Mouse (Mus musculus) left cerebral cortex, postnatal 10 days (tissue): ENCODE data around the gene Txnrd1. TPM values are rescaled to one million over a fixed set of nuclear protein-coding genes. Genes with fewer than 3 reads are reported as not detected.

Experiments used
- DNase-seq, 2 experiments: peaks; one replicate each; pipeline ENCODE4 v3.0.0; 2021 to 2022; ENCODE audit warnings: low spot score in 2 of 2, mixed read lengths in 1 of 2; ENCODE audit errors: extremely low spot score in 1 of 2
- intact Hi-C: fragments of 180-260 bp; cut with DNase I; formaldehyde crosslinking; loops from one replicate; pipeline ENCODE4 v1.15.1; 2025
- total RNA-seq, 2 experiments: library from RNA; stranded (reverse); gene quantifications; 2 replicates each; pipeline ENCODE4 v1.2.3; 2021

Txnrd1 gene
- total RNA-seq, 2 experiments from 2014 or later: 49.7 to 65.9 TPM

DNA sequence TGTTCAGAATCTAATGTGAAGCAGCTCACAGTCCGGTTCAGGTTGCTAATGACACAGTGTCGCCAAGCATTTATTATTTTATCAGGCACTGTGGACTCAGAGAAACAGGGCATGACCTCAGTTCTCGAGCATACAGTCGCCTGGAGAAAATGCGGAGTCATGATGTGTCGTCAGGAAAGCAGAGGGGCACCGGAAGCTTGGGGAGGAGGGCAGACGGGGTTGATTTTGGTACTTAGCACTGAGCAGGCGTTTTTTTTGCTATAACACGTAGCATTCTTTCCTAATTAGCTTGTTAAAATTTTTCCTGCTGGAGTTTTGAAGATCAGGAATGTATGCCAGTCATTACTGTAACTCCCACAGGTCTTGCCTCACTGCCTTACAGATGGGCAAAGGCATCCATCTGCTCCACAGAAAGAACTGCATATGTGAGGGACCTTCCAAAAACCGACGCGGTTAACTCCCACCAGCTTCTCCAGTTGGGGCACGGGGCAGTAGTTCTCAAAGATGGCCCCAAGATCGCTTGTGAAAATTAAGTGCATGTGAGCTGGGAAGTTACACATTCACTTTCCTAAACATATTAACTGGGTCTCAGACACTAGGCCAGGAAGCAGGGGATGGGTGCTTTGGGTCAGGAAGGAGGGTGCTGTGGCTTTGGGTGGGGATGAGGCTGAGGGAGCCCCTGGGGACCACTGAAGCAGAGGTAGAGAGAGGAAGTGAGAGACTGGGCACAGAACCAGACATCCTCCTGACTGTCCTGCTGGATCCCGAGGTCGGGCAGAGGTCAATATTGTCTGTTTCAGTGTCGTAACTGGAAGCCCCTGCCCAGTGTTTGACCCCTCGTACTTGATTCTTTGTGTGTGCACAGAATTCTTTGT lies 19.4 kb upstream of the Txnrd1 start:
- intact Hi-C loops: loop anchor here (5.0 to 10.0 kb wide), 3 partner anchors 43 to 480 kb away; no protein-coding TSS in a partner anchor

DNA sequence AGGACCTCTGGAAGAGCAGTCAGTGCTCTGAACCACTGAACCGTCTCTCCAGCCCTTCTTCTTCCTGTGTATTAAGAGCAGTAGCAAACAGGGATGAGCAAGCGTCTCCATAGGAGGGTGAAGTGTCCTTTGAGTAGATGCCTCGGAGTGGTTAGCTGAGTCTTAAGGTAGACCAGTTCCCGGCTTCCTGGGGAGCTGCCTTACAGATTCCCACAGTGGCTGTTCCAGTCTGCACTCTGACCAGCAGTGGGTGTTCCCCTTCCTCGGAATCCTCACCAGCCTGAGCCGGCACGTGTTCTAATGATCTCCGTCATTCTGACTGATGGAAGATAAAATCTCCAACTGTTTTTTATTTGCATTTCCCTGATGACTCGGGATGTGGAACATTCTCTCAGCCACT lies 17.3 kb upstream of the Txnrd1 start:
- DNase-seq: no peak
- intact Hi-C loops: loop anchor here (10.0 kb wide), 1 partner anchor 478 kb away; no protein-coding TSS in a partner anchor

More for the DNA sequence above, 19.4 kb upstream of the Txnrd1 start:
- no peak for DNase-seq

GRCm38 (mm10) chr10:82817514-82817913 lies 16.2 kb upstream of the Txnrd1 start:
- intact Hi-C loops: loop anchor here (10.0 kb wide), 1 partner anchor 477 kb away; no protein-coding TSS in a partner anchor

DNA sequence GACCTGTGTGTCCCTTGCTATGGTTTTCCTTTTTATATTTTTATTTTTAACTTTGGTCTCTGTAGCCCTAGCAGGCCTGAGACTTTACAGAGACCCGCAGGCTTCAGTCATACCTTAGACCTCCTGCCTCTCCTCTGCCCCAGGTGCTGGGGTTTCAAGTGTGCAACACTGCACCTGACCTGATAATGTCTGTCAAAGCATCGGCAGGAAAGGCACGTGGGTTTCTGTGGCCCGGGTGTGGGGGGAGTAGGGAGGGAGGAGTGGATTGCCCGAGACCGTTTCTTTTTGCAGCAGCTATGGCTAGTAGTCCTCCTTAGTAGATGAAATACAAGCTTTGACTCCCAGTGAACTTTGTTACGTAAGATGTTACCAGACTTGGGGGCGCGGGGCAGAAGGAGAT lies 15.8 kb upstream of the Txnrd1 start:
- intact Hi-C loops: loop anchor here (10.0 kb wide), 1 partner anchor 477 kb away; no protein-coding TSS in a partner anchor
- DNase-seq: no peak

More at GRCm38 (mm10) chr10:82817514-82817913, 16.2 kb upstream of the Txnrd1 start:
- no peak for DNase-seq

- intact Hi-C loops: loop anchor here (10.0 kb wide), 1 partner anchor 476 kb away; no protein-coding TSS in a partner anchor
- DNase-seq: no peak
These were observed 15.1 kb upstream of the Txnrd1 start for GRCm38 (mm10) chr10:82818661-82819060.

DNA sequence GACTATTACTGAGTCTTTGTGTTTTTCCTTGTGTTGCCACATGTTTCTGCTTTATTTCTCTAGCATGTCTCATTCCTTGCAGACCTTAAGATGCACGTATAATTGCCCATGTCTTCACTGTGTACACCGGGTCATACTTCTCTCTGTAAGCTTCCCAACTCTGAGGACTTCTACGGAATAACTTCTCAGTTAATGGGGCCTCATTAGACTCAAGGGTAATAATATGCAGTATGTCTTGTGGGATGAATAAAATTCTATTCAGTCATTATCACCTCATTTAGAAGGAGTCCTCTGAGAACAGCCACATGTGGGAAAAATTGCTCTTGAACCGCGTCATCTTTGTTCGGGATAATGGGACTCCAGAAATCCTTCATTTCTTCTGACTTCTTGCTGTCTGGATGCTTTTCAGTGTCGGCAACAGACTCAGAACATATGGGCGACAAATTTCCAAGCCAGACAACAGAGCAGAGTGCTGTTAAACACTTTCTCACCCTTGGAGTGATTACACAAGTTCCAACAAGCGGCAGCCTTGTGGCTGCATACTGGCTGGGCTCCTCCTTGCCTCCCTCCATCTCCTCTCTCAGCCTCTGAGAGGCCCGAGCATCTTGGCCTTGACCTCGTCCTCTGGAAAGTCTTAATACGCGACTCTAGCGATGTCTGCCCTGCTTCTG lies 10.5 kb upstream of the Txnrd1 start:
- intact Hi-C loops: no loop called here
- no peak for DNase-seq

GRCm38 (mm10) chr10:82823779-82824177 lies 10.0 kb upstream of the Txnrd1 start:
- no peak for DNase-seq
- intact Hi-C loops: no loop called here

DNA sequence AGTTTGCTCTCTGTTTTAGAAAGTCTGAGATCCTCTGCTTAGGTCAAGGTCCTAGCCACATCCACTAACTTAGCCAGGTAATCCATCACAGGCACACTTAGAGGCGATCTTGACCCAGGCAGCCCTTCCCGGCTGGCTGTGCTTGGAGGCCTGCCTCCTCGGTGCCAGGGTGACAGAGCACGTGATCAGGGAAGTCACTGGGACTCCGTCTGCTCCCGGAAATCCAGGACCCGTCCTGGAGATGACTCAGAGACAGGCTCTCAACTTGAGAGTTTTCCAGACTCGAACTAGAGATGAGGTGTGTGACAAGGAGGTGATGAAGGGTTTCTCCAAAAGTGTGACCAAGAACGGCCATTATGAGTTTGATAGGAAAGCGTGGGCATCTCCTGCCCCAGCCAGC lies 9.2 kb upstream of the Txnrd1 start:
- intact Hi-C loops: no loop called here
- DNase-seq: no peak

GRCm38 (mm10) chr10:82826516-82826915 lies 7.2 kb upstream of the Txnrd1 start:
- no peak for DNase-seq

DNA sequence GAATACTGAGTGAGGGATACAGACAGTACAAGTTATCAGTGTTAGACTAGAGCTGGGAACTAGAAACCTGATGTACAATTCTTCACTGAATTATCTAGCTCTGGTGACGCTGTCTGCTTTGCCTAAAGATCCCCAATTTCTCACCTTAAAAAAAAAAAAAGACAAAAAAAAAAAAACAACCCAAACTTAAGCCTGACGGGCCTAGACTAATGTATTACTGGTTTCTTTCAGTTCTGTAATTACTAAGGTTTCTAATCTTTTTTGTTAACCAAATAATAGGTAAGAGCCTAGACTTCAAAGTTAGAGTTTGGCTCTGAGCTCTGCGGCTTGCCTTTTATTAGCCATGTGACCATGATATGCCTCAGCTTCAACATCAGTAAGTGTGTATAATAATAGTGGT lies 2.1 kb downstream of the Txnrd1 start:
- DNase-seq: no peak
- intact Hi-C loops: no loop called here

More at GRCm38 (mm10) chr10:82826516-82826915, 7.2 kb upstream of the Txnrd1 start:
- intact Hi-C loops: no loop called here

- intact Hi-C loops: no loop called here
- no peak for DNase-seq
These were observed 4.6 kb downstream of the Txnrd1 start for GRCm38 (mm10) chr10:82838390-82838789.

GRCm38 (mm10) chr10:82844090-82844489 lies 10.3 kb downstream of the Txnrd1 start:
- no peak for DNase-seq
- intact Hi-C loops: no loop called here

GRCm38 (mm10) chr10:82844731-82845130 lies 11.0 kb downstream of the Txnrd1 start:
- intact Hi-C loops: no loop called here
- DNase-seq: no peak

DNA sequence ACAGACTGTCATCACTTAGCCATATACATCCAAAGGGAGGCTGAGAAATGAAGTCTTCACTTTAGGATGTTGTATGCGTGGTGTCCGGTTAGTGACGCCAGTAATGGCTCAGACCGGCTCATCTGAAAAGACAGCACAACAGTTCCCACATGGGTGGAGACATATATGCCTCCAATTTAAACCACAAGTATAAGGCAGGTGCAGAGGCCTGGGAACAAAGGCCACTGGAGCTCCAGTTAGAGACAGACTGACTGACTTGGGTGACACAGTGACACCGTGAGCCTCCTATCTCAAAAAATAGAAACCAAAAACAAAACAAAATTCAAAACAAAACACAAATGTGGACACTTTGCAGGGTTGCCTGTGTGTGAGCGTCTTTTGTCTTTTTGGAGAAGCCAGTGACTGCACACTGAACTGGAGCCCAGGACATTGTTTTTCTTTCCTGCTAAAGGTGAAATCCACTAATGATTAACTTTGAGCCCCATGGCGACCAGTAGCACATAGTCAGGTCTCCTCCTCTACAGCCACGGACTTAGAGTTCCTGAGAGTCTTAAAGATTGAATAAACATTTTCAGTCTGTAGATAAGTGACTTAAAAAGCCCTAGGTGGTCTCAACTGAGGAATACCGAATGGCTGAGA lies 14.2 kb downstream of the Txnrd1 start:
- DNase-seq: no peak
- intact Hi-C loops: no loop called here

GRCm38 (mm10) chr10:82849686-82850353 lies 16.1 kb downstream of the Txnrd1 start:
- DNase-seq: no peak
- intact Hi-C loops: no loop called here

GRCm38 (mm10) chr10:82850354-82850752 lies 16.6 kb downstream of the Txnrd1 start:
- no peak for DNase-seq
- intact Hi-C loops: no loop called here

- intact Hi-C loops: no loop called here
- no peak for DNase-seq
These were observed 18.0 kb downstream of the Txnrd1 start for GRCm38 (mm10) chr10:82851751-82852150.

DNA sequence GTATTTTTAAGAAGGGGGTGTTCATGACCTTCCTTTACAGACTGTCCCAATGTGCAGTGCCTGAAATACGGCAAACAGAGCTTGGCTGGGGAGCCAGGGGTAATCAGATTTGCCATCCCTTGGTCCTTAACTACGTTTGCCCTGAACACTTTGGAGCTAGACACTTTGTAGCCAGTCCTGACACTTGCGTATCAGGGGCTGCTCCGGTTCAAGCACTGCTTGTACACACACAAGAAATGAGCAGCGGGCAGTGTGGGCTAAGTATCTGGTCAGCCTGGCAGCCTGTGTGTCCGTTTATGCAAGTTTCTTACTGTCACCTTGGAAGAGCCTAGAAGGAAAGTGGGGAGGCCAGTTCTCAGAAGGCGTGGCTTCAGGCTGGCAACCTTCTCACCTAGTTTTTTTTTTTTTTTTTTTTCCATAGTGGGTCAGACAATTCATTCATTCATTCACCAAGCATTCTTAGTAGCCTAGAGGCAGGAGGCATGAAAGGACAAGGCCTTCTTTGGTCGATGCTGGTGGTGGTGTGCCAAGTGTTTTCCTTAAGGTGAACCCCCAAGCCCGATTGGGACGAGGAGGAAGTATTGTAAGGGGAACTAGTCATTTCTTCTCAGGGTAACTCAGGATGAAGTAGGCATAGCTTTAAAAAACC lies 24.4 kb downstream of the Txnrd1 start:
- DNase-seq: no peak
- intact Hi-C loops: loop anchor here (5.0 kb wide), 1 partner anchor 46 kb away; no protein-coding TSS in a partner anchor
